ENCODE assay signal across 21 mouse cellular contexts in genomic region chr5:12498227-12498928, GRCm38 (mm10).
DNase-seq lines count a peak whose midpoint lies in the region; ATAC-seq lines count a peak whose summit lies in the region.
"Had no signal": no experiment of that assay in that cellular context is flagged by ENCODE, and none has a peak within 500 bp of the region (broad histone marks: within the 10 kb centered on the region; RNA-seq: fewer than 3 reads in every experiment).

No protein-coding gene starts in this region.

- H3K9me3 ChIP-seq in neural tube, embryonic 12.5 days, result no peaks in the 10 kb centered on the region
- H3K9me3 ChIP-seq in hindbrain, embryonic 12.5 days (replicated peaks), result no peaks in the 10 kb centered on the region; the same call in 1 of the 2 replicates
- H3K9me3 ChIP-seq in midbrain, embryonic 12.5 days, result no peaks in the 10 kb centered on the region
- H3K9me3 ChIP-seq: embryonic facial prominence, embryonic 13.5 days; heart, embryonic 15.5 days; hindbrain, embryonic 15.5 days had no signal

- no peak overlapping the region; the same call in 1 of the 2 replicates for H3K4me2 ChIP-seq in neural tube, embryonic 12.5 days (replicated peaks)
- no peak overlapping the region for H3K4me2 ChIP-seq in hindbrain, embryonic 12.5 days (replicated peaks)
- no peak overlapping the region for H3K4me2 ChIP-seq in midbrain, embryonic 12.5 days (replicated peaks)
- H3K4me2 ChIP-seq: embryonic facial prominence, embryonic 13.5 days; heart, embryonic 15.5 days; hindbrain, embryonic 15.5 days had no signal

- H3K27me3 ChIP-seq in neural tube, embryonic 12.5 days (replicated peaks), result no peaks in the 10 kb centered on the region
- no peaks in the 10 kb centered on the region for H3K27me3 ChIP-seq in hindbrain, embryonic 12.5 days
- H3K27me3 ChIP-seq in midbrain, embryonic 12.5 days, result no peaks in the 10 kb centered on the region
- H3K27me3 ChIP-seq: embryonic facial prominence, embryonic 13.5 days; heart, embryonic 15.5 days; hindbrain, embryonic 15.5 days had no signal

- H3K4me3 ChIP-seq in neural tube, embryonic 12.5 days, result no peak overlapping the region
- H3K4me3 ChIP-seq in hindbrain, embryonic 12.5 days, result no peak overlapping the region
- no peak overlapping the region for H3K4me3 ChIP-seq in midbrain, embryonic 12.5 days
- H3K4me3 ChIP-seq: embryonic facial prominence, embryonic 13.5 days; heart, embryonic 15.5 days; hindbrain, embryonic 15.5 days had no signal

- H3K4me1 ChIP-seq in neural tube, embryonic 12.5 days, result peaks cover 3% of the 10 kb centered on the region; the same call in 1 of the 2 replicates
- H3K4me1 ChIP-seq in hindbrain, embryonic 12.5 days, result peaks cover 11% of the 10 kb centered on the region
- H3K4me1 ChIP-seq in midbrain, embryonic 12.5 days, result peaks cover 11% of the 10 kb centered on the region
- H3K4me1 ChIP-seq: hindbrain, embryonic 15.5 days had no signal

- no peak overlapping the region for H3K9ac ChIP-seq in neural tube, embryonic 12.5 days
- H3K9ac ChIP-seq in hindbrain, embryonic 12.5 days, result no peak overlapping the region
- no peak overlapping the region for H3K9ac ChIP-seq in midbrain, embryonic 12.5 days (replicated peaks)
- H3K9ac ChIP-seq: embryonic facial prominence, embryonic 13.5 days; heart, embryonic 15.5 days; hindbrain, embryonic 15.5 days had no signal

- ATAC-seq in neural tube, embryonic 12.5 days (ENCODE audit: low FRiP score, low read depth), result peak; percentile 67
- peak; percentile 85 for ATAC-seq in hindbrain, embryonic 12.5 days (ENCODE audit: low FRiP score)
- peak; percentile 93 for ATAC-seq in midbrain, embryonic 12.5 days (ENCODE audit: low FRiP score, low read depth)
- no peak for ATAC-seq in megakaryocyte-erythroid progenitor cell, adult 5-6 weeks (replicated peaks; ENCODE audit: low FRiP score, low TSS enrichment, poor library complexity, severe bottlenecking)
- ATAC-seq in frontal cortex, adult (ENCODE audit: low TSS enrichment), result no peak

- DNase-seq in neural tube, embryonic 10.5 days (ENCODE audit: extremely low spot score, low spot score), result no peak
- no peak for DNase-seq in left cerebral cortex, postnatal 4 days
- no peak for DNase-seq in layer of hippocampus, adult 9-10 months (ENCODE audit: low spot score)
- DNase-seq: adrenal gland, postnatal 36 days; B cell, adult 2 months; cerebellum, adult 8-10 months; heart, adult 11 months; kidney, adult 11 months; kidney, postnatal 25 days; layer of hippocampus, adult 9-11 months; lung, adult 18-20 months; lung, postnatal 36 days; thymus, adult 2 months had no signal

- H3K27ac ChIP-seq in neural tube, embryonic 12.5 days, result no peak overlapping the region
- 0 out of 2 replicates have a peak overlapping the region, but pooled peaks have one; percentile 23 for H3K27ac ChIP-seq in hindbrain, embryonic 12.5 days
- peak overlapping the region; percentile 63; the same call in 1 of the 2 replicates for H3K27ac ChIP-seq in midbrain, embryonic 12.5 days (replicated peaks)
- H3K27ac ChIP-seq: embryonic facial prominence, embryonic 13.5 days; hindbrain, embryonic 15.5 days had no signal

- WGBS in neural tube, embryonic 12.5 days, result 35% methylated on average over 6 of the region's 6 CpGs
- WGBS in hindbrain, embryonic 12.5 days, result 44% methylated on average over 6 of the region's 6 CpGs
- 46% methylated on average over 6 of the region's 6 CpGs for whole genome bisulfite sequencing in midbrain, embryonic 12.5 days

- intact Hi-C loops in left cerebral cortex, postnatal 4 days (cut with DNase I), result no loop called here

- no peaks in the 10 kb centered on the region for H3K36me3 ChIP-seq in neural tube, embryonic 12.5 days
- H3K36me3 ChIP-seq in hindbrain, embryonic 12.5 days, result no peaks in the 10 kb centered on the region
- no peaks in the 10 kb centered on the region for H3K36me3 ChIP-seq in midbrain, embryonic 12.5 days
- H3K36me3 ChIP-seq: embryonic facial prominence, embryonic 13.5 days; heart, embryonic 15.5 days; hindbrain, embryonic 15.5 days had no signal

Comparison
In these comparisons a context has a peak if more than half of its experiments do, and no peak if none do; other contexts are left out.
1. ATAC-seq: peak in neural tube, embryonic 12.5 days (single experiment), hindbrain, embryonic 12.5 days (single experiment) and midbrain, embryonic 12.5 days (single experiment); none in megakaryocyte-erythroid progenitor cell, adult 5-6 weeks (single experiment) and frontal cortex, adult (single experiment).